Mouse (Mus musculus) embryonic facial prominence, embryonic 11.5 days (tissue): ENCODE results near the gene Cass4. TPM values are rescaled to one million over a fixed set of nuclear protein-coding genes. Genes with fewer than 3 reads are reported as not detected.
A peak's percentile ranks its signal among the peaks of the same experiment; 100 is the strongest.

ENCODE experiments used
- ATAC-seq: fragments of 200-750 bp; cut with Nextera tagmentation; replicated peaks from 2 replicates; pipeline ENCODE4 v1.8.0; 2017; ENCODE audit warnings: low read depth; ENCODE audit not compliant: insufficient number of reproducible peaks, low FRiP score, low TSS enrichment
- DNase-seq: peaks from one replicate; pipeline ENCODE4 v3.0.0-alpha.2; 2015; ENCODE audit warnings: low spot score
- H3K27ac ChIP-seq: fragments of 300-500 bp; sonication (generic); replicated peaks from 2 replicates; pipeline ENCODE4 v1.5.1; 2014; ENCODE audit warnings: mild to moderate bottlenecking, low read depth, low read length, control low read depth
- H3K27me3 ChIP-seq: fragments of 300-500 bp; sonication (generic); 2 replicates; pipeline ENCODE4 v1.6.1; 2014; ENCODE audit warnings: mild to moderate bottlenecking, low read length, moderate library complexity, mixed read lengths; ENCODE audit not compliant: control insufficient read depth, insufficient read depth
- H3K36me3 ChIP-seq: fragments of 300-500 bp; sonication (generic); replicated peaks from 2 replicates; pipeline ENCODE4 v1.6.1; 2014; ENCODE audit warnings: low read depth, mild to moderate bottlenecking, low read length, moderate library complexity, mixed read lengths; ENCODE audit not compliant: control insufficient read depth, insufficient read depth
- H3K4me1 ChIP-seq: fragments of 300-500 bp; sonication (generic); 2 replicates; pipeline ENCODE4 v1.6.1; 2014; ENCODE audit warnings: low read length, mixed read lengths; ENCODE audit not compliant: control insufficient read depth, insufficient read depth
- H3K4me2 ChIP-seq: fragments of 300-500 bp; sonication (generic); 2 replicates; pipeline ENCODE4 v1.6.1; 2014; ENCODE audit warnings: low read depth, mild to moderate bottlenecking, control low read depth, low read length, moderate library complexity
- H3K4me3 ChIP-seq: fragments of 300-500 bp; sonication (generic); 2 replicates; pipeline ENCODE4 v1.5.1; 2014; ENCODE audit warnings: low read depth, low read length, control low read depth
- H3K9ac ChIP-seq: fragments of 300-500 bp; sonication (generic); replicated peaks from 2 replicates; pipeline ENCODE4 v1.6.1; 2014; ENCODE audit warnings: mild to moderate bottlenecking, control low read depth, low read length
- H3K9me3 ChIP-seq: fragments of 300-500 bp; sonication (generic); replicated peaks from 2 replicates; pipeline ENCODE4 v1.6.1; 2016; ENCODE audit warnings: mild to moderate bottlenecking, low read length, inconsistent platforms, mixed read lengths; ENCODE audit not compliant: control insufficient read depth
- WGBS: fragments of 180-500 bp; shearing (Covaris S2); extraction: QIAGEN DNeasy Blood & Tissue Kit; methylation state at CpG from one replicate; pipeline ENCODE4 v1.1.7; 2014; 5-methylcytosine and 5-hydroxymethylcytosine counted together
- polyA plus RNA-seq: library from polyadenylated mRNA; unstranded; fragments of >200 nt; fragmentation: Nextera tagmentation; extraction: Ambion mirVana; gene quantifications from 2 replicates; pipeline ENCODE4 v1.2.1, GENCODE M21; 2014

The Cass4 gene
- polyA plus RNA-seq, 1 experiment from 2014 or later: 0.34 TPM

GRCm38 (mm10) chr2:172466427-172467132, 73.0 kb downstream of the Cass4 start:
- DNase-seq (no peak), ATAC-seq (no peak)
- Histone ChIP-seq H3K27ac (no peak overlapping the region), H3K4me3 (no peak overlapping the region), H3K9me3 (no peaks in the 10 kb centered on the region), H3K27me3 (no peaks in the 10 kb centered on the region), H3K36me3 (no peaks in the 10 kb centered on the region; the same call in none of the 2 replicates), H3K4me2 (no peak overlapping the region), H3K4me1 (no peaks in the 10 kb centered on the region), H3K9ac (no peak overlapping the region)
- 90% methylated on average over 11 of the region's 11 CpGs for WGBS

GRCm38 (mm10) chr2:172467206-172467605, 73.6 kb downstream of the Cass4 start:
- no peaks in the 10 kb centered on the region for H3K9me3 ChIP-seq
- H3K4me1 ChIP-seq: no peaks in the 10 kb centered on the region
- no peaks in the 10 kb centered on the region for H3K27me3 ChIP-seq
- H3K4me3 ChIP-seq: no peak overlapping the region
- H3K4me2 ChIP-seq: no peak overlapping the region
- no peak for DNase-seq
- no peak overlapping the region for H3K9ac ChIP-seq
- no peak for ATAC-seq
- H3K27ac ChIP-seq: no peak overlapping the region
- no peaks in the 10 kb centered on the region; the same call in none of the 2 replicates for H3K36me3 ChIP-seq
- WGBS: 94% methylated on average over 5 of the region's 5 CpGs

- 90% methylated on average over 11 of the region's 11 CpGs for WGBS
- Histone ChIP-seq H3K4me2 (no peak overlapping the region), H3K9ac (no peak overlapping the region), H3K36me3 (no peaks in the 10 kb centered on the region; the same call in none of the 2 replicates), H3K4me3 (no peak overlapping the region), H3K27ac (no peak overlapping the region), H3K9me3 (no peaks in the 10 kb centered on the region), H3K4me1 (no peaks in the 10 kb centered on the region), H3K27me3 (no peaks in the 10 kb centered on the region)
- ATAC-seq (no peak), DNase-seq (no peak)
Measured at GRCm38 (mm10) chr2:172468346-172468819, 74.8 kb downstream of the Cass4 start.

- H3K9me3 ChIP-seq: no peaks in the 10 kb centered on the region
- ATAC-seq (no peak), DNase-seq (no peak)
- H3K36me3 ChIP-seq: no peaks in the 10 kb centered on the region; the same call in 1 of the 2 replicates
- no peaks in the 10 kb centered on the region for H3K4me1 ChIP-seq
- no peaks in the 10 kb centered on the region for H3K27me3 ChIP-seq
- 88% methylated on average over 11 of the region's 11 CpGs for WGBS
- no peak within 1 kb of the TSS for H3K27ac ChIP-seq
- no peak within 1 kb of the TSS for H3K4me2 ChIP-seq
- no peak within 1 kb of the TSS for H3K4me3 ChIP-seq
- no peak within 1 kb of the TSS for H3K9ac ChIP-seq
Measured at GRCm38 (mm10) chr2:172472318-172472717, 78.7 kb downstream of the Cass4 start, which contains the start of gene Fam209. TSS of gene Fam209 (plus strand) at chr2:172472520.

- peak; percentile 20 for DNase-seq
- Histone ChIP-seq H3K9me3 (no peaks in the 10 kb centered on the region), H3K27me3 (no peaks in the 10 kb centered on the region), H3K9ac (no peak overlapping the region), H3K27ac (no peak overlapping the region), H3K4me1 (no peaks in the 10 kb centered on the region), H3K36me3 (no peaks in the 10 kb centered on the region; the same call in 1 of the 2 replicates), H3K4me3 (no peak overlapping the region), H3K4me2 (no peak overlapping the region)
- no peak for ATAC-seq
- 79% methylated on average over 8 of the region's 8 CpGs for WGBS
Measured at GRCm38 (mm10) chr2:172473591-172473990, 80.0 kb downstream of the Cass4 start.

GRCm38 (mm10) chr2:172474970-172475369, 81.4 kb downstream of the Cass4 start:
- H3K4me1 ChIP-seq: no peaks in the 10 kb centered on the region
- H3K4me2 ChIP-seq: no peak overlapping the region
- WGBS: 37% methylated on average over 6 of the region's 6 CpGs
- no peaks in the 10 kb centered on the region for H3K27me3 ChIP-seq
- no peak overlapping the region for H3K9ac ChIP-seq
- H3K36me3 ChIP-seq: no peaks in the 10 kb centered on the region
- peak; percentile 45 for DNase-seq
- no peak for ATAC-seq
- no peaks in the 10 kb centered on the region for H3K9me3 ChIP-seq
- H3K27ac ChIP-seq: no peak overlapping the region
- no peak overlapping the region for H3K4me3 ChIP-seq

GRCm38 (mm10) chr2:172476707-172477260, 83.2 kb downstream of the Cass4 start:
- H3K4me3 ChIP-seq: no peak overlapping the region
- no peaks in the 10 kb centered on the region for H3K27me3 ChIP-seq
- H3K9me3 ChIP-seq: no peaks in the 10 kb centered on the region
- H3K9ac ChIP-seq: no peak overlapping the region
- no peak overlapping the region for H3K27ac ChIP-seq
- H3K4me1 ChIP-seq: no peaks in the 10 kb centered on the region
- no peaks in the 10 kb centered on the region for H3K36me3 ChIP-seq
- 29% methylated on average over 10 of the region's 10 CpGs for WGBS
- H3K4me2 ChIP-seq: no peak overlapping the region
- DNase-seq: no peak
- no peak for ATAC-seq

GRCm38 (mm10) chr2:172477350-172477749, 83.8 kb downstream of the Cass4 start:
- ATAC-seq: 0 out of 2 replicates have a peak, but pooled peaks have one; percentile 17
- no peak overlapping the region for H3K4me3 ChIP-seq

More at GRCm38 (mm10) chr2:172477350-172477749, 83.8 kb downstream of the Cass4 start:
- WGBS: 41% methylated on average over 3 of the region's 3 CpGs
- no peaks in the 10 kb centered on the region for H3K9me3 ChIP-seq
- H3K4me1 ChIP-seq: no peaks in the 10 kb centered on the region
- H3K9ac ChIP-seq: no peak overlapping the region
- no peak overlapping the region for H3K4me2 ChIP-seq
- DNase-seq: no peak
- H3K27ac ChIP-seq: no peak overlapping the region
- no peaks in the 10 kb centered on the region for H3K27me3 ChIP-seq
- H3K36me3 ChIP-seq: no peaks in the 10 kb centered on the region
